Mouse (Mus musculus) urinary bladder, postnatal 36 days (tissue): Measurements from ENCODE around the gene Commd1.

Source experiments
- DNase-seq, 2 experiments: peaks; one replicate each; pipeline ENCODE4 v3.0.0; 2022; ENCODE audit warnings: low spot score in 2 of 2, mixed read lengths in 1 of 2

Commd1 gene

GRCm38 (mm10) chr11:22981984-22982757 is at the start of gene Commd1, which contains the start of gene Gm28048:
Gene Commd1 (minus strand): TSS chr11:22982382.
Gene Gm28048 (minus strand): TSS chr11:22982090.
- DNase-seq, result peak; percentile 95 to 96

GRCm38 (mm10) chr11:23029399-23029798 is 47.2 kb upstream of the Commd1 start:
- DNase-seq, result no peak

GRCm38 (mm10) chr11:23028957-23029356 is 46.8 kb upstream of the Commd1 start:
- DNase-seq, result no peak

GRCm38 (mm10) chr11:23024169-23024568 is 42.0 kb upstream of the Commd1 start:
- no peak for DNase-seq

- DNase-seq, result no peak
Measured at GRCm38 (mm10) chr11:23023155-23023554, 41.0 kb upstream of the Commd1 start.

GRCm38 (mm10) chr11:23020841-23021240 is 38.7 kb upstream of the Commd1 start:
- no peak for DNase-seq

- no peak for DNase-seq
Measured at GRCm38 (mm10) chr11:23020116-23020770, 38.1 kb upstream of the Commd1 start.

GRCm38 (mm10) chr11:23017943-23018342 is 35.8 kb upstream of the Commd1 start:
- DNase-seq, result no peak

GRCm38 (mm10) chr11:23014996-23015395 is 32.8 kb upstream of the Commd1 start:
- DNase-seq, result no peak

- DNase-seq, result no peak
Measured at GRCm38 (mm10) chr11:23013580-23014294, 31.6 kb upstream of the Commd1 start.

- DNase-seq, result peak in 1 of 2 experiments; percentile 20
Measured at GRCm38 (mm10) chr11:23013096-23013495, 30.9 kb upstream of the Commd1 start.

GRCm38 (mm10) chr11:23008824-23009200 is 26.6 kb upstream of the Commd1 start:
- DNase-seq, result no peak

GRCm38 (mm10) chr11:23008181-23008823 is 26.1 kb upstream of the Commd1 start:
- peak; percentile 73 to 79 for DNase-seq

- peak; percentile 63 to 64 for DNase-seq
Measured at GRCm38 (mm10) chr11:23007481-23008180, 25.4 kb upstream of the Commd1 start, which contains the start of gene Fam161a. Gene Fam161a (plus strand): TSS chr11:23007531.

GRCm38 (mm10) chr11:23007166-23007480 is 24.9 kb upstream of the Commd1 start:
- no peak for DNase-seq

- no peak for DNase-seq
Measured at GRCm38 (mm10) chr11:23005276-23005675, 23.1 kb upstream of the Commd1 start.

- no peak for DNase-seq
Measured at GRCm38 (mm10) chr11:22998308-22998707, 16.1 kb upstream of the Commd1 start.

GRCm38 (mm10) chr11:22995461-22995860 is 13.3 kb upstream of the Commd1 start:
- no peak for DNase-seq

GRCm38 (mm10) chr11:22994271-22994670 is 12.1 kb upstream of the Commd1 start:
- DNase-seq, result no peak

- DNase-seq, result no peak
Measured at GRCm38 (mm10) chr11:22991218-22991835, 9.1 kb upstream of the Commd1 start.
